Mouse (Mus musculus) megakaryocyte-erythroid progenitor cell, adult 5-6 weeks (primary cell): ENCODE results near the gene Sobp. TPM values are rescaled to one million over a fixed set of nuclear protein-coding genes. Genes with fewer than 3 reads are reported as not detected.

Experiments
- ATAC-seq: replicated peaks from 2 replicates; pipeline ENCODE4 v1.8.0; 2016; ENCODE audit warnings: mild to moderate bottlenecking, inconsistent platforms; ENCODE audit not compliant: severe bottlenecking, poor library complexity, low FRiP score, low TSS enrichment
- total RNA-seq, 2 experiments: library from RNA; stranded (forward) in 1 of 2; stranded (reverse) in 1 of 2; fragments of 200-1000, 215-1000 nt in 1 of 2; fragments of >200 nt in 1 of 2; fragmentation: Nextera tagmentation in 1 of 2; gene quantifications; 2 replicates each; pipeline ENCODE4 v1.2.3; 2014 to 2017

Gene Sobp
- total RNA-seq, 2 experiments from 2014 or later = not detected

DNA sequence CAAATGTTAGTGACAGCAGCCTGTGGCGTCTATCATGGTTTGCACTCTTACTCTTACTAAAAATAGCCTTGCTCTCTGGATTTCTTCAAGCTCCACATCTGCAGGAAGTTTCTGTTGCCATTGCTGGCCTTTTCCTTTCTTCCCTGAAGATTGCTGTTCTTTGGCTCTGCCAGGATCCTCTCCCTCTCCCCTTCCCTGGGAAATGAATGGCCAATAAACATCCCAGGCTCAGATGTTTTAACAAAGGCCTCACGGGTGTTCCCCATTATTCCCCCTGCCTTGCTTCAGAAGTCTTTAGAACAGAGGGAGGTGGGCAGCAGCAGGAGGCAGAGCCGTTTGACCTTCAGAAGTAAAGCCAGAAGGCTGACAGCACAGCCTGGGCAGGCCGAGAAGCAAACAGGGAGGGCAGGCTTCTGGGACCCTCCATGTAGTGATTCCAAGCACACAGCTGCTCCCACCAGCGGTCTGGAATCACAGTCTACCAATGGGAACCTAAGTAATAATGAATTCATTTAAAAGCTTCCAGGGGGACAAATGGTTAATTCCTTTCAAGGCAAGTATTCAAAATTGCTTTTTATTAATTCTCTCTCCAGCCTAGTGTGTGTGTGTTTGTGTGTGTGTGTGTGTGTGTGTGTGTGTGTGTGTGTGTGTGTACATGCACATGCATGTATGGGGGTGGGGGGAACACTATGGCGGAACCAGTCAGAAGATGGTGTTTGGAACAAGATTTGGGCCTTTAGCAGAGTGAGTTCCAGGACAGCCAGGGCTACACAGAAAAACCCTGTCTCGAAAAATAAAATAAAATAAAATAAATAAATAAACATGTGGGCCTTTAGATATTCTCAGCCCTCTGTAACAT lies 130.8 kb downstream of the Sobp start:
- no peak for ATAC-seq

DNA sequence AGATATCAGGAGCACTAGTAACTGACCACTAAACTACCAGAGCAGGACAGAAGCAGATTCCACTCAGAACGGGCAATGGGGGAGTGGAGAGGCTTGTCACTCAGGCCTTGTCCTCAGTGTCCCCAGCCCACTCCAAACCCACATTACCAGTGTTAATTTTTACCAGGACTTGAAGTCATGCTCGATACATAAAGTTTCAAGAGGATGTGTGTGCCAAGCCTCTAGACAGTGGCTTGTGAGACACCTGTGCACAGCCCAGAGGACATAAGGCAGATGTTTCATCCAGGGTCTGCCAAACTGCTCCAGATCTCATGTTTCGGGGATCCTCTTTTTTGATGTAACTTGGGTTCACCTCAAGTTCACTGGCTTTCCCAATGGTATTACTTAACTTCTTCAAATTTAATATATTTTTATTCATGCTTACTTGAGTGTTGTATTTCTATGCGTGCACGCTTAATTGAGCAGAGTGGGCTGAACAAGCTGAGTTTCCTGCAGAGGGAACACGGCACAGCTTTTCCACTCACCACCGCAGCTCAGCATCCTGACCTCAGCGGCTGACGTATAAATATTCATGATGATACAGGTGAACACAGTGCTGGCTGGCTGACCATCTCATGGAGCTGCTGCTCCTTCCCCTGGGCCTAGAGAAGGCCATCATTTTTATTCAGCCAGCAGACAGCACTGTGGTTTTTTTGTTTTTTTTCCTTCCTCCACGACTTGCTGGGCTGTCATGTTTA lies 131.6 kb downstream of the Sobp start:
- ATAC-seq = no peak

- 0 out of 2 replicates have a peak, but pooled peaks have one; percentile 30 for ATAC-seq
These were observed 132.5 kb downstream of the Sobp start for GRCm38 (mm10) chr10:43041794-43042193.

DNA sequence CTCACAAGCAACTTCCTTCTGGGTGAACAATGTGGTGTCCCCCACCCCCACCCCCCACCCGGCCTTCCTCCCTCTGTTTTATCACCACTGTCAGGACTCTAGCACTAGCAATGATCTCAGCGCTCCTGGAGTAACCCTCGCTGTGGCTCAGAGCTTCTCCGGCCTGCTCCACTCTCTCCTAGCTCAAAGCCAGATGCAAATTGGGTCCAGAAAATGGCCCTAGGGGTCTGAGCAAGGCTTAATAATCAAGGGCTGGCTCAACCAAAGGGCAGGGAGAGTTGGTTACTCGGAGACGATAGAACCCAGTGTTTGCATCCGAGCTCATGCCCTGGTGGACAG lies 136.9 kb downstream of the Sobp start:
- ATAC-seq = no peak

- ATAC-seq = no peak
These were observed 137.5 kb downstream of the Sobp start for GRCm38 (mm10) chr10:43036646-43037454.

DNA sequence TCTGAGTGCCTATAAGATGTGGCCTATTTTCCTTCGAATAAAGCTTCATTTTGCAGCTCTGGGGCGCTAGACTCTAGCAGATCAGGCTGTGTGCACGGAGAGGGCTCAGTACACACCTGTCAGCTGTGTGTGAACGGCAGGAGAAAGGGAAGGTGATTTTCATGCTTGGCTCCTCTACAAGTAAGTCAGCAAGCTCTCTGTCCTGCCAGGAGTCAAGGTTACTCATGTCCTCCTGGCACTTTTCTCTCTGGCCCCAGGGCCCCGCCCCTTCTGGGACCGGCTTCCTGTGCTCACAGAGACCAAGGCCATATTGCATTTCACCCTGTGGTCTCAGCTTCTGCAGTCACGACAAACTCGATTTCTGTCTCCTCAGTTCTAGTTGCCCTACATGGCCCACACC lies 138.8 kb downstream of the Sobp start:
- no peak for ATAC-seq

DNA sequence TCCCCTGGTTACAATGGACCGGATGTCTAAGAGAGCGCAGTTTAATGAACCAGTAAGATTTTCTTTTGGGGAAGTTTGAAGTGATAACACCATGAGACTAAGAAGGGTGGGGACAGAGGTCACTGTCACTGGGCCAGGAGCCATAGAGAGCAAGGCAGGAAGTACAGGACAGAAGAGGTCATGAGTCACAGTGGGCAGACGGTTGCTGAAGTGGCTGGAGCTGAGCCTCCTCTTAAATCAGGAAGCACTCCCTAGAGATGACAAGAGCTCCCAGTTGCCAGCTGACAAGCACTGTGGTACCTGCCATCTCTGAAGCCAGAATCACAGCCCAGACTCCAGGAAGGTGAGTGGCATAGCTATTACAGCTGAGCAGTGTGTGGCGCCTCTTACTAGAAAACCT lies 139.5 kb downstream of the Sobp start:
- ATAC-seq = no peak

- ATAC-seq = no peak
These were observed 140.7 kb downstream of the Sobp start for GRCm38 (mm10) chr10:43033481-43034248.

DNA sequence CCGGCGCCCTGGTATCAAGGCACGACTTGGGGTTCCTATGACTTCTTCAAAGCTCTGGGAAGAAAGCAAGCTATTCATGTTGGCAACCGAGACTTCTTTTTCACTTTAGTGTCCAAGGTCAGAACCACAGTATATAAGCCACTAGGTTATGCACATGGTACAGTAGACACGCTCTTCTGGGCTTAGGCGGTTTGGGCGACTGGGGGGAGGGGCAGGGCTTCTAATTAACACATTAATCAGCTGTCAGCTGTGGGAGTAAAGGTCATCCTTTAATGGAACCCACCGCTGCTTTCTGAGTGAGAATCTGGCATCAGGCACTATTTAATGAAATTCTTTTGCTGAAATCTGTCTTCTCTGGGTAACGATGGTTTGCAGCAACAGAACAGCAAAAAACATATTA lies 147.3 kb downstream of the Sobp start:
- no peak for ATAC-seq

- no peak for ATAC-seq
These were observed 150.7 kb downstream of the Sobp start for GRCm38 (mm10) chr10:43023454-43024194.

DNA sequence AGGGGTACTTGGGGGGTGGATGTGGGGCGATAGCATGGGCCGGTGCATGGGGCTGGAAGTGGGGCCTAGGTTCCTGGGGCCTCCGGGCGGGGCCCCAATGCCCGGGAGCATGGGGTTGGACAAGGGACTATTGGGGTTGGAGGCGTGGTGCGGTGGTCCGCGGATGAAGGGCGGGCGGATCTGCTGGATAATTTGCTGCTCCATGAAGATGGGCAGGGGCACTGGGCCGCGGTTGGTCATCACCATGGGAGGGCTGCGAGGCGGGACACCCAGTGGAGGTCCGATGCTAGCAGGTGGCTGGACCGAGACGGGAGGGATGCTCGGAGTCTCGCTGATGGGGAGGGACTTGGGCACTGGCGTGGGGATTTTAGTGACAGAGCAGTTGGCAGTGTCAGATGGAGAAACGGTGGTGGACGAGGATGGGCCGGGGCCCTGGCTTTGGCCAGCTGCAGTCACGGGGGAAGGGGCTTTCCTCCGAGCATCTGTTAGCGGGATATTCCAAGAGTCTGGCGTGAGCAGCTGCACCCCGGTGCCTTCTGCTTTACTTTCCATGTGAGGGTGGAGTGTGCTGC lies 152.1 kb downstream of the Sobp start:
- ATAC-seq = no peak

DNA sequence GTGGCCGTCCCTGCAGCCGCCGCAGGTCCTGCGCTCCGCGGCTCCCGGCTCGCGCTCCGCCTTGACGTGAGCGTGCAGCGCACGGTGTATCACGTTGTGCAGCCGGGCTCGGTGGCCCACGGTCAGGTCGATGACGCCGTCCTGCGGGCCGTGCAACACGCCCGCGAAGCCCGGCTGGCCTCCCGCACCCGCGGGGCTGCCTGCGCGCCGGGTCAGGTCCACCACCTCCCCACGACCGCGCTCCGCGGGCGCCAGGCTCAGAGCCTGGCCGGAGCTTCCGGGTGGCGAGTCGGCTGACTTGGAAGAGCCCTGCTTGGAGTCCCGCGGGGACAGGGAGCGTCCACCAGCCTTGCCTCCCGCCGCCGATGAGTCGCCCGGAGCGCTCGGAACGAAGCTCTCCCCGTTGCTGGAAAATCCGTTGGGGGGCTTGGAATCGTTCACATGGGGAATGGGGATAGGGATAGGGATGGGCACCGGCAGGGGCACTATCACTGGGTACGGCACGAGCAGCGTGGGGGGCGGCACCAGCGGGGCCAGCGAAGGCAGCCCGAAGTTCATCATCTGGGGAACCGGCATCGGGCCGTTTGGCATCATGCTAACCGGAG lies 152.7 kb downstream of the Sobp start:
- ATAC-seq = no peak

- ATAC-seq = no peak
These were observed 153.3 kb downstream of the Sobp start for GRCm38 (mm10) chr10:43021017-43021416.

DNA sequence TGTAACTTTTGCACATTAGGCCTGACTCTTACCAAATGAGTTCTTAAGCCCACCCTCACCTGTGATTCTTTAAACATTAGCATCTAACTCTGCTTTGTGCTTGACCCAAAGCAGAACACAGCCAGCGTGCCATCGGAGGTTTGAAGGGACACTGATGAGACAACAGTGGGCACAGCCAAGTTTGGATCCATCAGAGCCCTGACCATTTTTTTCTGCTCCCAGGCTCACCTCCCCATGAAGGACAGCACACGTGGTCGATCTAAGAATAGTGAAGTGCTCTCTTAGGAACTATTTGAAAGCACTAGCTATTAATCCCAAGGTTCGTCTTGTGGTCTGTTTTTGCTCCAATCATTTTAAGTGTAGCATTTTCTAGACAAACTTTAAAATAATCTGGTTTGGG lies 159.5 kb downstream of the Sobp start:
- ATAC-seq = no peak

DNA sequence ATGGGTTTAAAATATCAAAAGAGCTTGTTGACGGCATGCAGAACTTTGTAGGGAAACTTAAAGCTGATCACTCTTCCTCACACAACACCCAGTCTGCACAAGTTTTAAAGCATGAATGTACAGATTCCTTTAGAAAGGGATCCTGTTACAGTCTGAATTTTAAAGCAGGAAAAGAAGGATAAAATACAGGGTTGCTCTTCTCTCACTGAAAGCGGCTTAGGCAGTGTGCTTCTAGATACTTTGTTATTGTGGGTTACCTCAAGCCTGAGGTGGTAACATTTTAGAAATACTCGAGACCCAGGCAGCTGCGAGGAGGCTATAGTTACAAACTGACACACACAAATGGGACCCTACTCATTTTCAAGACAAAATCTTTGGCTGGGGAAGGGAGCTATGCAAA lies 160.0 kb downstream of the Sobp start:
- no peak for ATAC-seq

- no peak for ATAC-seq
These were observed 166.2 kb downstream of the Sobp start for GRCm38 (mm10) chr10:43008116-43008515.

DNA sequence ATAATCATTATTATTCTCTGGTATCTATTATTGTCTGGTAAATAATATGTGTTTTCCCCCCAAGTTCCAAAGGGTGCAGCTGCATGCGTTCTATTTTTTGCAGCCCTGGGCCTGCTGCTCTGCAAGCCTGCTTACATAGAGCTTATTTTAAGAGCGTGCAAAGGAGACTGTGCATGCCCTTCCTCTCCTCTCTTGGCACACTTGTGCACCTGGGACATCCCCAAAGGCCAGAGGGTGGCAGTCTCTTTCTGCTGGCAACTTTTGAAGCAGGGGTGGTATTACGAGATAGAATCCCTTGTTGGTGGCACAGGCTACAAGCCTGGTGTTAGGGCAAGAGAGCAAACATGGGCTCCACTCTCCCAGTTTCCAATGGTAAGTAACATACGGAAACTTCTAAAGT lies 167.8 kb downstream of the Sobp start:
- ATAC-seq = no peak

GRCm38 (mm10) chr10:43005677-43006076 lies 168.7 kb downstream of the Sobp start:
- ATAC-seq = no peak
